Mouse (Mus musculus) frontal cortex, postnatal 36 days (tissue): ENCODE data around the gene Pdx1.

Experiments
- DNase-seq, 2 experiments: peaks; one replicate each; pipeline ENCODE4 v3.0.0; 2022; ENCODE audit warnings: low spot score in 2 of 2

Pdx1 gene

GRCm38 (mm10) chr5:147269926-147270672, at the start of gene Pdx1:
Pdx1 (plus strand) TSS chr5:147269959.
- DNase-seq = no peak

- peak; percentile 79 to 83 for DNase-seq
Measured at GRCm38 (mm10) chr5:147227354-147228112, 42.2 kb upstream of the Pdx1 start.

- DNase-seq = no peak
Measured at GRCm38 (mm10) chr5:147235406-147236309, 34.1 kb upstream of the Pdx1 start.

- DNase-seq = no peak
Measured at GRCm38 (mm10) chr5:147243908-147244307, 25.9 kb upstream of the Pdx1 start.

GRCm38 (mm10) chr5:147260189-147260588, 9.6 kb upstream of the Pdx1 start:
- DNase-seq = no peak

GRCm38 (mm10) chr5:147260778-147261177, 9.0 kb upstream of the Pdx1 start:
- no peak for DNase-seq

GRCm38 (mm10) chr5:147261899-147262541, 7.7 kb upstream of the Pdx1 start:
- DNase-seq = no peak

GRCm38 (mm10) chr5:147263945-147264344, 5.8 kb upstream of the Pdx1 start:
- no peak for DNase-seq

- no peak for DNase-seq
Measured at GRCm38 (mm10) chr5:147267434-147267833, 2.3 kb upstream of the Pdx1 start.

- no peak for DNase-seq
Measured at GRCm38 (mm10) chr5:147268728-147269127, 1.0 kb upstream of the Pdx1 start.

- no peak for DNase-seq
Measured at GRCm38 (mm10) chr5:147269371-147269770, 388 bp upstream of the Pdx1 start.

GRCm38 (mm10) chr5:147270673-147271655, 1.2 kb downstream of the Pdx1 start:
- no peak for DNase-seq

- DNase-seq = no peak
Measured at GRCm38 (mm10) chr5:147272046-147272807, 2.5 kb downstream of the Pdx1 start.

- DNase-seq = no peak
Measured at GRCm38 (mm10) chr5:147272808-147273345, 3.1 kb downstream of the Pdx1 start.

- DNase-seq = no peak
Measured at GRCm38 (mm10) chr5:147274174-147275141, 4.7 kb downstream of the Pdx1 start.

- no peak for DNase-seq
Measured at GRCm38 (mm10) chr5:147275761-147276160, 6.0 kb downstream of the Pdx1 start.

- no peak for DNase-seq
Measured at GRCm38 (mm10) chr5:147276701-147277546, 7.2 kb downstream of the Pdx1 start.
